ENCODE assay signal across 9 mouse cellular contexts in genomic region chr6:91076249-91076648, GRCm38 (mm10). TPM values are rescaled to one million over a fixed set of nuclear protein-coding genes. Genes with fewer than 3 reads are reported as not detected.
DNase-seq lines count a peak whose midpoint lies in the region; ATAC-seq and TF ChIP-seq lines count a peak whose summit lies in the region.
"Had no signal": no experiment of that assay in that cellular context is flagged by ENCODE, and none has a peak within 500 bp of the region (broad histone marks: within the 10 kb centered on the region; RNA-seq: fewer than 3 reads in every experiment).

No protein-coding gene starts in this region.

- 52% methylated on average over 9 of the region's 9 CpGs for WGBS in forebrain, postnatal 0 days
- 20% methylated on average over 9 of the region's 9 CpGs for WGBS in heart, postnatal 0 days

- H3K36me3 ChIP-seq in forebrain, postnatal 0 days (ENCODE audit: insufficient read depth) = peaks cover 18% of the 10 kb centered on the region; the same call in 1 of the 2 replicates
- no peaks in the 10 kb centered on the region for H3K36me3 ChIP-seq in heart, postnatal 0 days (replicated peaks; ENCODE audit: control insufficient read depth, insufficient read depth, low read length)
- H3K36me3 ChIP-seq: limb, embryonic 12.5 days had no signal

- H3K4me3 ChIP-seq in forebrain, postnatal 0 days (ENCODE audit: low read depth, low read length) = no peak overlapping the region
- H3K4me3 ChIP-seq in heart, postnatal 0 days (ENCODE audit: low read depth, low read length) = no peak overlapping the region
- H3K4me3 ChIP-seq: limb, embryonic 12.5 days had no signal

- ATAC-seq in forebrain, postnatal 0 days = peak; percentile 88
- ATAC-seq in heart, postnatal 0 days (ENCODE audit: insufficient read depth, low read depth) = peak; percentile 97
- no peak for ATAC-seq in activated CD4-positive, CD25-positive, alpha-beta regulatory T cell, adult 4 months

- H3K4me2 ChIP-seq in forebrain, postnatal 0 days (ENCODE audit: low read depth) = no peak overlapping the region
- H3K4me2 ChIP-seq in heart, postnatal 0 days (ENCODE audit: low read depth, low read length) = no peak overlapping the region
- H3K4me2 ChIP-seq: limb, embryonic 12.5 days had no signal

- peak; percentile 83 for DNase-seq in Muller cell, postnatal 12 days (ENCODE audit: inconsistent ontology term)
- peak; percentile 76 for DNase-seq in adrenal gland, adult 8-10 months
- DNase-seq in forebrain, postnatal 0 days = peak; percentile 76
- peak; percentile 91 for DNase-seq in heart, postnatal 0 days (ENCODE audit: low spot score)
- DNase-seq in left cerebral cortex, postnatal 4 days = peak; percentile 60
- peak; percentile 24 for DNase-seq in yolk sac, embryonic 10.5 days (ENCODE audit: low spot score)
- no peak for DNase-seq in embryo, embryonic 9.5 days (ENCODE audit: extremely low spot score)

- intact Hi-C loops in left cerebral cortex, postnatal 4 days (cut with DNase I) = no loop called here

- H3K9ac ChIP-seq in forebrain, postnatal 0 days = no peak overlapping the region
- no peak overlapping the region for H3K9ac ChIP-seq in heart, postnatal 0 days (replicated peaks; ENCODE audit: low read depth, low read length)
- H3K9ac ChIP-seq: limb, embryonic 12.5 days had no signal

- no peak for TF ChIP-seq CTCF in forebrain, postnatal 0 days (IDR thresholded peaks at IDR 0.05; ENCODE audit: low read depth)
- no peak for TF ChIP-seq CTCF in heart, postnatal 0 days (IDR thresholded peaks at IDR 0.05; ENCODE audit: low read depth)

- no peaks in the 10 kb centered on the region for H3K9me3 ChIP-seq in forebrain, postnatal 0 days (ENCODE audit: low read length)
- H3K9me3 ChIP-seq in heart, postnatal 0 days (replicated peaks; ENCODE audit: control insufficient read depth, low read length) = no peaks in the 10 kb centered on the region
- H3K9me3 ChIP-seq: limb, embryonic 12.5 days had no signal

- peak overlapping the region; percentile 37 for H3K27ac ChIP-seq in forebrain, postnatal 0 days (ENCODE audit: low read depth, low read length)
- peak overlapping the region; percentile 70 for H3K27ac ChIP-seq in heart, postnatal 0 days (ENCODE audit: low read depth)
- H3K27ac ChIP-seq: limb, embryonic 12.5 days had no signal

- no peaks in the 10 kb centered on the region for H3K27me3 ChIP-seq in forebrain, postnatal 0 days (ENCODE audit: insufficient read depth, low read length)
- no peaks in the 10 kb centered on the region for H3K27me3 ChIP-seq in heart, postnatal 0 days (ENCODE audit: control insufficient read depth, insufficient read depth, low read length)
- H3K27me3 ChIP-seq: limb, embryonic 12.5 days had no signal

- no peak for TF ChIP-seq EP300 in heart, postnatal 0 days (IDR thresholded peaks at IDR 0.05; ENCODE audit: low read depth)

- H3K4me1 ChIP-seq in forebrain, postnatal 0 days (ENCODE audit: insufficient read depth) = no peaks in the 10 kb centered on the region; the same call in 1 of the 2 replicates
- H3K4me1 ChIP-seq in heart, postnatal 0 days (ENCODE audit: control insufficient read depth, insufficient read depth) = peaks cover 11% of the 10 kb centered on the region

RNA-seq across cellular contexts. Expression of gene Nup210, which starts 40.4 kb away (rescaled TPM):
- total RNA-seq in adrenal gland, adult 8-10 months (2022) = 10 to 100 TPM in 2 of 4 experiments, 1 to 10 TPM in 2; 3.5 to 14.2 (median 9.0) TPM
- total RNA-seq in forebrain, postnatal 0 days (2014; rRNA removed) = 36.6 and 52.6 TPM in 2 replicates
- 9.1 and 12.5 TPM in 2 replicates for polyA plus RNA-seq in forebrain, postnatal 0 days (2015; fragmentation: Nextera tagmentation; extraction: Ambion mirVana)
- total RNA-seq in heart, postnatal 0 days (2014; rRNA removed; ENCODE audit: low replicate concordance) = 9.7 and 13.4 TPM in 2 replicates
- polyA plus RNA-seq in heart, postnatal 0 days (2015; fragmentation: Nextera tagmentation; extraction: Ambion mirVana) = 1.6 TPM in 2 replicates
- total RNA-seq in left cerebral cortex, postnatal 4 days (2021) = 10 to 100 TPM; 43.6 to 49.4 TPM
- polyA plus RNA-seq in activated CD4-positive, CD25-positive, alpha-beta regulatory T cell, adult 4 months (2017; shearing (Covaris generic)) = 10 to 100 TPM; 61.6 to 82.1 TPM
